Mouse (Mus musculus) cortical plate, adult 2 months (tissue): ENCODE data around the gene Asf1b.

Experiments
- CTCF ChIP-seq: fragments of 200-500 bp; IDR thresholded peaks from 2 replicates; pipeline ENCODE4 v1.5.1; 2011; ENCODE audit warnings: mild to moderate bottlenecking, control low read depth, low read length; ENCODE audit not compliant: insufficient read depth; ENCODE audit errors: extremely low read depth
- POLR2A ChIP-seq: fragments of 200-500 bp; IDR thresholded peaks from 2 replicates; pipeline ENCODE4 v1.6.1; 2011; ENCODE audit warnings: mild to moderate bottlenecking, low read length, control low read depth; ENCODE audit not compliant: insufficient read depth; ENCODE audit errors: extremely low read depth

DNA sequence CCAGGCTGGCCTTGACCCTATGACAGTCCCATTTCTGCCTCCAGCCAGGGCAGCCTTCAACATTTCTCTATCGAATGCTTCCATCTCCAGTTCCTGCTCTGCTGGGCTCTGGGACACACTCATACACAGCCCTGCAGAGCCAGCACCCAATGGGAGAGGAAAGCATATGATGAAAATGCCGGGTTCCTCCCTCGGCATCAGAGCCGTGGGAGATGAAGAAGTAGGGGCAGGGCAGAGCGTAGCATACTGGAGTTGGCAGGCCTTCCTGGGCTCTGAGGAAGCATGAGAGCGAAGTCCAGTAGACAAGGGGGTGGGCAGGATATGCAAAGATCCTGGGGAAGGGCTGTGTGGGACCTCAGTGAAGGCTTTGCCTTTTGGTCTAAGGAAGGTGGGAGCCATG, 46.7 kb upstream of the Asf1b start:
- no peak for TF ChIP-seq CTCF
- TF ChIP-seq POLR2A = no peak
